Mouse (Mus musculus): ENCODE measurements at regions not wholly inside any gene's neighbourhood (a gene's known extent, or its start where the extent isn't known, plus 50 kb on each side); places are given as distances from the start of the nearest gene placed in this dataset.

GRCm38 (mm10) chr5:51144842-51145241 lies 422.7 kb downstream of the Ppargc1a start:
- no peaks in the 10 kb centered on the region for H3K27me3 ChIP-seq
- POLR2A ChIA-PET = no interaction called here
- CTCF ChIA-PET = interaction anchor here (0.6 to 2.3 kb wide), 4 partner anchors 9 to 194 kb away, joined by 3 to 8 read pairs (median 4); no protein-coding TSS in a partner anchor
- in situ Hi-C loops (cut with MboI; ENCODE audit: low pct_unique_long_range_greater_than_20kb) = no loop called here
- DNase-seq (ENCODE audit: low read depth, low spot score) (no peak), ATAC-seq (no peak)
- no peak for TF ChIP-seq CTCF (IDR thresholded peaks at IDR 0.05)

GRCm38 (mm10) chr5:51125091-51125490 lies 442.4 kb downstream of the Ppargc1a start:
- ChIA-PET POLR2A (interaction anchor here (0.7 kb wide), 1 partner anchor 56 kb away, joined by 3 read pairs; no protein-coding TSS in a partner anchor), CTCF (interaction anchor here (1.7 kb wide), 1 partner anchor 15 kb away, joined by 4 read pairs; no protein-coding TSS in a partner anchor)
- H3K27me3 ChIP-seq = no peaks in the 10 kb centered on the region
- no peak for ATAC-seq
- in situ Hi-C loops (cut with MboI; ENCODE audit: low pct_unique_long_range_greater_than_20kb) = no loop called here
- no peak for DNase-seq (ENCODE audit: low read depth, low spot score)
- no peak for TF ChIP-seq CTCF (IDR thresholded peaks at IDR 0.05)

- no peak for TF ChIP-seq CTCF (IDR thresholded peaks at IDR 0.05)
- ChIA-PET CTCF (interaction anchor here (1.4 to 1.5 kb wide), 2 partner anchors 9 to 14 kb away, joined by 3 to 4 read pairs; no protein-coding TSS in a partner anchor), POLR2A (no interaction called here)
- ATAC-seq (no peak), DNase-seq (ENCODE audit: low read depth, low spot score) (peak; percentile 25)
- in situ Hi-C loops (cut with MboI; ENCODE audit: low pct_unique_long_range_greater_than_20kb) = loop anchor here (5.0 kb wide), 1 partner anchor 52 kb away; no protein-coding TSS in a partner anchor
- H3K27me3 ChIP-seq = no peaks in the 10 kb centered on the region
These were observed 457.5 kb downstream of the Ppargc1a start for GRCm38 (mm10) chr5:51110006-51110405.

GRCm38 (mm10) chr5:51108737-51109136 lies 458.8 kb downstream of the Ppargc1a start:
- ATAC-seq (no peak), DNase-seq (ENCODE audit: low read depth, low spot score) (no peak)
- ChIA-PET POLR2A (no interaction called here), CTCF (interaction anchor here (0.8 to 1.5 kb wide), 2 partner anchors 19 to 61 kb away, joined by 3 read pairs; no protein-coding TSS in a partner anchor)
- H3K27me3 ChIP-seq = no peaks in the 10 kb centered on the region
- in situ Hi-C loops (cut with MboI; ENCODE audit: low pct_unique_long_range_greater_than_20kb) = no loop called here
- no peak for TF ChIP-seq CTCF (IDR thresholded peaks at IDR 0.05)

- in situ Hi-C loops (cut with MboI; ENCODE audit: low pct_unique_long_range_greater_than_20kb) = no loop called here
- POLR2A ChIA-PET = no interaction called here
These were observed 459.3 kb downstream of the Ppargc1a start for GRCm38 (mm10) chr5:51108181-51108580.

GRCm38 (mm10) chr5:51099902-51100301 lies 467.6 kb downstream of the Ppargc1a start:
- ChIA-PET POLR2A (interaction anchor here (0.7 kb wide), 1 partner anchor 17 kb away, joined by 3 read pairs; no protein-coding TSS in a partner anchor), CTCF (interaction anchor here (1.5 kb wide), 1 partner anchor 8 kb away, joined by 4 read pairs; no protein-coding TSS in a partner anchor)
- in situ Hi-C loops (cut with MboI; ENCODE audit: low pct_unique_long_range_greater_than_20kb) = no loop called here
- no peak for DNase-seq (ENCODE audit: low read depth, low spot score)
- H3K27me3 ChIP-seq = no peaks in the 10 kb centered on the region
- no peak for ATAC-seq
- TF ChIP-seq CTCF (IDR thresholded peaks at IDR 0.05) = no peak

More at GRCm38 (mm10) chr5:51108181-51108580, 459.3 kb downstream of the Ppargc1a start:
- no peaks in the 10 kb centered on the region for H3K27me3 ChIP-seq
- CTCF ChIA-PET = interaction anchor here (0.8 to 1.5 kb wide), 6 partner anchors 9 to 60 kb away, joined by 3 to 4 read pairs (median 3); no protein-coding TSS in a partner anchor
- TF ChIP-seq CTCF (IDR thresholded peaks at IDR 0.05) = no peak
- no peak for ATAC-seq
- peak; percentile 42 for DNase-seq (ENCODE audit: low read depth, low spot score)

GRCm38 (mm10) chr5:51072674-51073468 lies 494.7 kb downstream of the Ppargc1a start:
- no peak for TF ChIP-seq CTCF (IDR thresholded peaks at IDR 0.05)
- ATAC-seq (no peak), DNase-seq (ENCODE audit: low read depth, low spot score) (peak; percentile 50)
- CTCF ChIA-PET = interaction anchor here (1.2 kb wide), 1 partner anchor 15 kb away, joined by 4 read pairs; no protein-coding TSS in a partner anchor
- in situ Hi-C loops (cut with MboI; ENCODE audit: low pct_unique_long_range_greater_than_20kb) = no loop called here
- POLR2A ChIA-PET = no interaction called here
- H3K27me3 ChIP-seq = no peaks in the 10 kb centered on the region

- DNase-seq (ENCODE audit: low read depth, low spot score) = no peak
- ATAC-seq = no peak
- no peak for TF ChIP-seq CTCF (IDR thresholded peaks at IDR 0.05)
- no peaks in the 10 kb centered on the region for H3K27me3 ChIP-seq
- ChIA-PET CTCF (no interaction called here), POLR2A (no interaction called here)
- in situ Hi-C loops (cut with MboI; ENCODE audit: low pct_unique_long_range_greater_than_20kb) = no loop called here
These were observed 495.4 kb downstream of the Ppargc1a start for GRCm38 (mm10) chr5:51072146-51072545.

GRCm38 (mm10) chr5:51069668-51070067 lies 497.9 kb downstream of the Ppargc1a start:
- TF ChIP-seq CTCF (IDR thresholded peaks at IDR 0.05) = no peak
- ChIA-PET POLR2A (no interaction called here), CTCF (interaction anchor here (1.4 kb wide), 1 partner anchor 12 kb away, joined by 5 read pairs; no protein-coding TSS in a partner anchor)
- ATAC-seq (no peak), DNase-seq (ENCODE audit: low read depth, low spot score) (no peak)
- H3K27me3 ChIP-seq = no peaks in the 10 kb centered on the region
- in situ Hi-C loops (cut with MboI; ENCODE audit: low pct_unique_long_range_greater_than_20kb) = no loop called here

- no peaks in the 10 kb centered on the region for H3K27me3 ChIP-seq
- ChIA-PET POLR2A (interaction anchor here (0.6 kb wide), 1 partner anchor 264 kb away, joined by 4 read pairs; no protein-coding TSS in a partner anchor), CTCF (interaction anchor here (1.2 to 2.2 kb wide), 2 partner anchors 9 to 402 kb away, joined by 4 to 6 read pairs; no protein-coding TSS in a partner anchor)
- in situ Hi-C loops (cut with MboI; ENCODE audit: low pct_unique_long_range_greater_than_20kb) = loop anchor here (5.0 kb wide), 1 partner anchor 406 kb away; no protein-coding TSS in a partner anchor
- ATAC-seq (peak; percentile 83), DNase-seq (ENCODE audit: low read depth, low spot score) (peak; percentile 100)
- no peak for TF ChIP-seq CTCF (IDR thresholded peaks at IDR 0.05)
These were observed 521.7 kb downstream of the Ppargc1a start for GRCm38 (mm10) chr5:51045872-51046271.

Data from Patski (cell line).